Mouse (Mus musculus): ENCODE measurements around the gene Cd3e. TPM values are rescaled to one million over a fixed set of nuclear protein-coding genes. Genes with fewer than 3 reads are reported as not detected.

Cd3e gene
- polyA plus RNA-seq, 1 experiment from 2014 or later, result not detected

DNA sequence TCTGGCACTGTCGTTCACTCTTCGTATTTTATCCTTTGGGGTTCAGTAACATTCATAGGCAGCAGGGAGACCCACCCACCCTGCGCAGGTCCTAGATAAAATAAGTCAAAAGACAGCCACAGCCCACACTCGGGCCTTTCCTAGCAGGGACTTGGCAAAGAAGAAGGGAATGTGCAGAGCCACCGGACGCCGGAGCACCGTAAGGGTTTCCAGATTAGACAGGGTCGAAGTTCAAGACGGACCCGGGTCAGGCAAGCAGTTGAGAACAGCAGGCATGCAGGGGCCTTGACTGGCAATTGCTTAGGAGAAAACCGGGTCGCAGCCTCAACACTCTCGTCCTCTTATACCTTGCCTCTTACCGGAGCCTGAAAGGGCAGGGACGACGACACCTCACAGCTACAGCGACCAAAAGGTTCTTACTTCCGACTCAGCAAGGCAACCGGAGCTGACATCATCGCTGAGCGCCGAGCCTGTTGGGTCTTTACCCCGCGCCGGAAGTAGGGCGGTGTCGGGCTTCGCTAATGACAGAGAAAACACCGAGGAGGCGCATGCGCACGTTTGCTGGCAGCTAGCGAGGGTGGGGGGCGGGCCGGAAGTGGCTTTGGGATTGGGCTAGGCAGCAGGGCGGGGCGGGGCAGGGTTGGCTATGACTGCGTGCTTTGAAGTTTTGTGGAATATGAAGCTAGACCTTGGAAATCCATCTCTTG lies 44.1 kb downstream of the Cd3e start, which contains the start of gene Ube4a:
Gene Ube4a, minus strand, starts transcription at position 475 of the 707 bp plus-strand sequence.
- ATAC-seq (ENCODE audit: insufficient number of reproducible peaks, low FRiP score, low TSS enrichment, low read depth), result peak; percentile 91
- peak; percentile 100 for DNase-seq (ENCODE audit: low spot score)
- H3K9me3 ChIP-seq (ENCODE audit: control insufficient read depth, low read length), result no peaks in the 10 kb centered on the region
- no peaks in the 10 kb centered on the region for H3K27me3 ChIP-seq (ENCODE audit: control insufficient read depth, insufficient read depth, low read length)
- peak within 1 kb of the TSS; percentile 59 for H3K9ac ChIP-seq (ENCODE audit: low read length)
- under 1% methylated on average over 39 of the region's 39 CpGs for WGBS
- peak within 1 kb of the TSS; percentile 63 for H3K4me3 ChIP-seq (ENCODE audit: low read depth, low read length)
- H3K4me2 ChIP-seq (ENCODE audit: low read depth, severe bottlenecking), result peak within 1 kb of the TSS; percentile 82
- no peaks in the 10 kb centered on the region for H3K36me3 ChIP-seq (ENCODE audit: control insufficient read depth, insufficient read depth, low read length)
- H3K4me1 ChIP-seq (ENCODE audit: control insufficient read depth, insufficient read depth, low read length), result peaks cover 4% of the 10 kb centered on the region
- no peak within 1 kb of the TSS; the same call in 1 of the 2 replicates for H3K27ac ChIP-seq (replicated peaks; ENCODE audit: low read depth, low read length)

DNA sequence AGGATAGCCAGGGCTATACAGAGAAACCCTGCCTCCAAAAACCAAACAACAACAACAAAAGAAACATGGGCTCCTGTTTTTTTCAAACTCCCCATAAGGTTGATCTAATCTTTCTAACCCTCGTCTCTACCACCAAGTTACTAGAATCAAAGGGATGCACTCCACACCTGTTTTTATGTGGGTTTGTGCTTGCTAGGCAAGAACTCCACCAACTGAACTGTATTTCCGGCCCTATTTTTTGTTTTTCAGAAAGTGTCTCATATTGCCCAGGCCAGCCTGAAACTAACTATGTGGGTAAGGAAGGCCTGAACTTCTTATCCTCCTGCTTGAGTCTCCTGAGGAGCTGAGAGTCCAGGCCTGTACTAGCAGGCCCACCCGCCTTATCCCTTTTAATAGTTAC lies 55.0 kb downstream of the Cd3e start:
- no peak for DNase-seq (ENCODE audit: low spot score)
- WGBS, result 93% methylated on average over 3 of the region's 3 CpGs
- no peak overlapping the region for H3K4me3 ChIP-seq (ENCODE audit: low read depth, low read length)

More for the DNA sequence above, 55.0 kb downstream of the Cd3e start:
- no peaks in the 10 kb centered on the region for H3K27me3 ChIP-seq (ENCODE audit: control insufficient read depth, insufficient read depth, low read length)
- no peak for ATAC-seq (ENCODE audit: insufficient number of reproducible peaks, low FRiP score, low TSS enrichment, low read depth)
- no peaks in the 10 kb centered on the region for H3K9me3 ChIP-seq (ENCODE audit: control insufficient read depth, low read length)
- H3K4me1 ChIP-seq (ENCODE audit: control insufficient read depth, insufficient read depth, low read length), result no peaks in the 10 kb centered on the region
- no peak overlapping the region for H3K27ac ChIP-seq (replicated peaks; ENCODE audit: low read depth, low read length)
- H3K36me3 ChIP-seq (ENCODE audit: control insufficient read depth, insufficient read depth, low read length), result peaks cover 8% of the 10 kb centered on the region
- H3K4me2 ChIP-seq (ENCODE audit: low read depth, severe bottlenecking), result no peak overlapping the region
- H3K9ac ChIP-seq (ENCODE audit: low read length), result no peak overlapping the region

Other genes with a start within 250 kb of the Cd3e start
- 209 and 223 TPM in 2 replicates for gene Arcn1, start 241.8 kb downstream of the Cd3e start, polyA plus RNA-seq (2014; fragmentation: Nextera tagmentation; extraction: Ambion mirVana)
- 134 and 152 TPM in 2 replicates for gene Ift46, start 241.7 kb downstream of the Cd3e start, polyA plus RNA-seq (2014; fragmentation: Nextera tagmentation; extraction: Ambion mirVana)
- gene Tmem25, start 210.3 kb downstream of the Cd3e start, polyA plus RNA-seq (2014; fragmentation: Nextera tagmentation; extraction: Ambion mirVana), result 1.7 and 2.7 TPM in 2 replicates
- gene Ttc36, start 206.6 kb downstream of the Cd3e start, polyA plus RNA-seq (2014; fragmentation: Nextera tagmentation; extraction: Ambion mirVana), result 0.57 TPM in 1 of 2 replicates, not detected in the other
- 13.7 and 14.8 TPM in 2 replicates for gene Kmt2a, start 128.3 kb downstream of the Cd3e start, polyA plus RNA-seq (2014; fragmentation: Nextera tagmentation; extraction: Ambion mirVana)
- 574 and 614 TPM in 2 replicates for gene Atp5l, start 88.9 kb downstream of the Cd3e start, polyA plus RNA-seq (2014; fragmentation: Nextera tagmentation; extraction: Ambion mirVana)
- gene Ube4a, start 44.0 kb downstream of the Cd3e start, polyA plus RNA-seq (2014; fragmentation: Nextera tagmentation; extraction: Ambion mirVana), result 27.9 and 31.6 TPM in 2 replicates
- 0.33 and 0.37 TPM in 2 replicates for gene Cd3g, start 29.2 kb downstream of the Cd3e start, polyA plus RNA-seq (2014; fragmentation: Nextera tagmentation; extraction: Ambion mirVana)
- not detected in 2 replicates for gene Cd3d, start 27.8 kb downstream of the Cd3e start, polyA plus RNA-seq (2014; fragmentation: Nextera tagmentation; extraction: Ambion mirVana)
- 11.6 and 14.1 TPM in 2 replicates for gene Mpzl2, start 30.2 kb upstream of the Cd3e start, polyA plus RNA-seq (2014; fragmentation: Nextera tagmentation; extraction: Ambion mirVana)
- 2.3 and 2.6 TPM in 2 replicates for gene Mpzl3, start 45.6 kb upstream of the Cd3e start, polyA plus RNA-seq (2014; fragmentation: Nextera tagmentation; extraction: Ambion mirVana)
- gene Jaml, start 69.6 kb upstream of the Cd3e start, polyA plus RNA-seq (2014; fragmentation: Nextera tagmentation; extraction: Ambion mirVana), result 2.1 and 2.6 TPM in 2 replicates
- 8.0 and 9.3 TPM in 2 replicates for gene Scn2b, start 108.2 kb upstream of the Cd3e start, polyA plus RNA-seq (2014; fragmentation: Nextera tagmentation; extraction: Ambion mirVana)
- gene Scn4b, start 128.8 kb upstream of the Cd3e start, polyA plus RNA-seq (2014; fragmentation: Nextera tagmentation; extraction: Ambion mirVana), result 0.24 and 0.35 TPM in 2 replicates
- not detected in 2 replicates for gene BC049352, start 172.4 kb upstream of the Cd3e start, polyA plus RNA-seq (2014; fragmentation: Nextera tagmentation; extraction: Ambion mirVana)
- 0.16 and 0.18 TPM in 2 replicates for gene Tmprss4, start 194.5 kb upstream of the Cd3e start, polyA plus RNA-seq (2014; fragmentation: Nextera tagmentation; extraction: Ambion mirVana)

Measured in limb, embryonic 11.5 days (tissue).